Mouse (Mus musculus): Measurements from ENCODE around the gene Slc2a4.
"Not testable (repeated sequence)": the region's sequence is repeated elsewhere in the genome, so short reads cannot be mapped to it uniquely, and the experiment has no call there.

Gene Slc2a4

GRCm38 (mm10) chr11:69919661-69920265 lies 28.2 kb downstream of the Slc2a4 start:
- peak; percentile 84 for DNase-seq (ENCODE audit: low spot score)

- DNase-seq (ENCODE audit: low spot score), result no peak
Measured at GRCm38 (mm10) chr11:69919053-69919452, 28.9 kb downstream of the Slc2a4 start.

GRCm38 (mm10) chr11:69918118-69918517 lies 29.9 kb downstream of the Slc2a4 start:
- DNase-seq (ENCODE audit: low spot score), result no peak

GRCm38 (mm10) chr11:69917379-69917948 lies 30.5 kb downstream of the Slc2a4 start:
- no peak for DNase-seq (ENCODE audit: low spot score)

- DNase-seq (ENCODE audit: low spot score), result not testable (repeated sequence)
Measured at GRCm38 (mm10) chr11:69916652-69917378, 31.2 kb downstream of the Slc2a4 start.

- no peak for DNase-seq (ENCODE audit: low spot score)
Measured at GRCm38 (mm10) chr11:69915667-69916627, 32.0 kb downstream of the Slc2a4 start.

GRCm38 (mm10) chr11:69914917-69915430 lies 33.0 kb downstream of the Slc2a4 start:
- DNase-seq (ENCODE audit: low spot score), result no peak

GRCm38 (mm10) chr11:69914372-69914764 lies 33.6 kb downstream of the Slc2a4 start:
- peak; percentile 53 for DNase-seq (ENCODE audit: low spot score)

GRCm38 (mm10) chr11:69913554-69914371 lies 34.2 kb downstream of the Slc2a4 start, which contains the start of gene Gps2:
TSS of gene Gps2 (plus strand) at chr11:69913888.
- DNase-seq (ENCODE audit: low spot score), result peak; percentile 93

- no peak for DNase-seq (ENCODE audit: low spot score)
Measured at GRCm38 (mm10) chr11:69912716-69913530, 35.1 kb downstream of the Slc2a4 start.

- DNase-seq (ENCODE audit: low spot score), result no peak
Measured at GRCm38 (mm10) chr11:69911701-69912100, 36.3 kb downstream of the Slc2a4 start.

GRCm38 (mm10) chr11:69910781-69911560 lies 37.0 kb downstream of the Slc2a4 start:
- peak; percentile 88 for DNase-seq (ENCODE audit: low spot score)

- DNase-seq (ENCODE audit: low spot score), result no peak
Measured at GRCm38 (mm10) chr11:69910177-69910576, 37.8 kb downstream of the Slc2a4 start.

GRCm38 (mm10) chr11:69909174-69909573 lies 38.8 kb downstream of the Slc2a4 start:
- DNase-seq (ENCODE audit: low spot score), result no peak

- no peak for DNase-seq (ENCODE audit: low spot score)
Measured at GRCm38 (mm10) chr11:69908645-69909044, 39.3 kb downstream of the Slc2a4 start.

- no peak for DNase-seq (ENCODE audit: low spot score)
Measured at GRCm38 (mm10) chr11:69904311-69904710, 43.7 kb downstream of the Slc2a4 start.

- DNase-seq (ENCODE audit: low spot score), result no peak
Measured at GRCm38 (mm10) chr11:69902972-69903371, 45.0 kb downstream of the Slc2a4 start.

GRCm38 (mm10) chr11:69901993-69902392 lies 46.0 kb downstream of the Slc2a4 start:
- DNase-seq (ENCODE audit: low spot score), result no peak

- peak; percentile 96 for DNase-seq (ENCODE audit: low spot score)
Measured at GRCm38 (mm10) chr11:69901406-69901846, 46.6 kb downstream of the Slc2a4 start.

Measured in yolk sac, embryonic 10.5 days (tissue).